Mouse (Mus musculus): ENCODE results near the gene Dlgap4. TPM values are rescaled to one million over a fixed set of nuclear protein-coding genes. Genes with fewer than 3 reads are reported as not detected.

Gene Dlgap4
- total RNA-seq, 2 experiments from 2014 or later: 33.5 to 42.8 TPM

DNA sequence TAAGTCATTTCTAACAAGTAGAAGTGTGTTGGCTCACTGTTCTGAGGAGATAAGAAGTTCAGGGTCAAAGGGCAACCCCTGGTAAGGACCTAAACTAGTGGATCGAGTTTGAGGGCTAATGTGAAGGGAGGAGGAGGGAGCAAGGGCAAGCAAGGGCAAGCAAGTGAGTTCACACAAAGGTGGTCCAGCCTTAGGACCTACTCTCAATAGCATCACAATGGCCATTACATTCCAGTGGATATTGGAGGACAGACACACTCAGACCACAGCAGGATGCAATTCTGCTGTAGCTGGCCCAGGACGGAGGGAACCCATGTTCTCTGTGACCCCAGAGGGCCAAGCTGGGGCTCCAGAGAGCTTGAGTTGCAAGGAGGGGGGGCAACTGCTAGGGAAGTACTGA lies 77.3 kb downstream of the Dlgap4 start:
- intact Hi-C loops (cut with DNase I): no loop called here
- DNase-seq: no peak

DNA sequence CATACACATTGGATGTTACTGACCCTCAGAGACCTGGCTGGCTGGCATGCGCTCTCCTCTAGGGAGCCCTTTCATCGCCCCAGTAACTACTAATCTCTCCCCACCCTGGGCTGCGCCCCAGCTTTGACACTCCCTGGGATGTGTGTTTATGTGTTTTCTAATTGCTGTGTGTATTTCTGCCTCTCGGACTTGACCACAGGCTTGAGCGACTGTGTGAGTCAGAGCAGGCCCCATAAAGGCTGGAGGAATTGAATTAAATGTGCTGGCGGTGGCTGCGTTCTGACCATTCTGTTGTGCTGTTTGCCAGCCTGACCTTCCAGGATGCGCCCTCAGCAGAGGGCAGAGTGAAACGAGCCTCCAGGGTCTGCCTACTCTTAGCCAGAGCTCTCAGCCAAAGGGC lies 78.2 kb downstream of the Dlgap4 start:
- intact Hi-C loops (cut with DNase I): no loop called here
- DNase-seq: no peak

DNA sequence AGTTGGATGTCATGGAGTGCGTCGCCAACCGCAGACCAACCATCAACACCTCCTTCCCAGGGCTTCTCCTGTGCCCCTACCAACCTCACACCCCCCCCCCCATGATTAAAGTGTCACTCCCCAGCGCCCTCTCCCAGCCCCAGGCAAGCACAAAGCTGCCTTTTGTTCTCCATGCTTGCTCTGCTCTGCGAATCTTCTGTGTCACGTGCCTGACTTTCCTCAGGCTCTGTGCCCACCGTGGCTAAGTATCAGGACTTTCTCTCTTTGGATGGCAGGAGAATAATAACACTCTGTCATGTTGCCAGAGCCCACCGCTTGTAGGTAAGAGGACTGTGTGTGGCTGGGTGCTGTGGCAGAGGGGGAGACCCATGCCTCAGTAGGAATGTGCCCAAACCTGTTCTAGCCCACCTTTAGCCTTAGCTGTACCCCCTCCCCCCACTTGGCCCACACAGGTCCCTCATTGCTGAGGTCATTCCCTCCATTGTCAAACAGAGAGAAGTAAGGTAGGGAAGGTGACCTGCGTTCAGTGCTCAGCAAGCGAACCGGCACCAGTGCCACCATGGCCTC lies 79.8 kb downstream of the Dlgap4 start:
- intact Hi-C loops (cut with DNase I): no loop called here
- DNase-seq: no peak

- intact Hi-C loops (cut with DNase I): no loop called here
- DNase-seq: no peak
These were observed 83.8 kb downstream of the Dlgap4 start for GRCm38 (mm10) chr2:156697261-156697660.

- intact Hi-C loops (cut with DNase I): no loop called here
- peak; percentile 27 to 44 for DNase-seq
These were observed 84.7 kb downstream of the Dlgap4 start for GRCm38 (mm10) chr2:156698168-156698567.

GRCm38 (mm10) chr2:156705473-156705872 lies 92.0 kb downstream of the Dlgap4 start:
- peak; percentile 80 to 90 for DNase-seq
- intact Hi-C loops (cut with DNase I): loop anchor here (1.0 to 10.0 kb wide), 5 partner anchors 93 to 401 kb away; partner anchors contain the start of gene Dlgap4

GRCm38 (mm10) chr2:156716683-156717082 lies 103.2 kb downstream of the Dlgap4 start:
- intact Hi-C loops (cut with DNase I): no loop called here

GRCm38 (mm10) chr2:156717320-156718281 lies 104.1 kb downstream of the Dlgap4 start:
- intact Hi-C loops (cut with DNase I): no loop called here
- DNase-seq: peak; percentile 34 to 66

More at GRCm38 (mm10) chr2:156716683-156717082, 103.2 kb downstream of the Dlgap4 start:
- no peak for DNase-seq

GRCm38 (mm10) chr2:156718793-156719192 lies 105.3 kb downstream of the Dlgap4 start:
- intact Hi-C loops (cut with DNase I): no loop called here
- DNase-seq: peak in 1 of 2 experiments; percentile 41

DNA sequence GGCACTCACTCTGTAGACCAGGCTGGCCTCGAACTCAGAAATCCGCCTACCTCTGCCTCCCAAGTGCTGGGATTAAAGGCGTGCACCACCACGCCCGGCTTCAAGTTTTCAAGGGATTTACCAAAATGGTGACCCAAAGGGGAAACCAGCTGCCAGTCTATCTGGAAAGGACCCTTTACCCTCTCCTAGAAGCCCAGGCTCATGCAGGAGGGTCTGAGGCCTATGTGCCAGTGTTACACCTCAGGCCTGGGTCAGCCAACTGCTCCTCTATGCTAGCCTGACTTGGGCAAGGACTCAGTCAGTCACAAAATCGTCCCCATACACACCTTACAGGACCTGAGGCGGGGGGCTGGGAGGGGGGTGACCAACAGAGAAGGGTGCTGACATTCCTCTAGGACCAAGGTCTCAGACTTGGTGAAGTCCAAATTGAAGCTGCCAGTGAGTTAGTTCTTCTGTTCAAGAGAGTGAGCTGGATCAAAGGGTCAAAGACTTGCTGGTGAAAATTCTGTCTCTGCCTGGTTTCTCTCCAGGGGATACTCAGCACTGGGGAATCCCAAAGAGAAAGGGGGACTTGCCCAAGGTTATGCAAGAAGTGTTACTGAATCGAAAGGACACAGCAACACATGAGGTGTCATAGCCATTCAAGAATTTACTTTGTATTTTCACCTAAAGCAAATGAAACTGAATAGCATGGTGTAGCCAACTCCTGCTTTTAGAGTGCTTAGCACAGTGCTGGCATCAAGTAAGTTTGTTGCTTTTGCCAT lies 106.2 kb downstream of the Dlgap4 start:
- DNase-seq: no peak
- intact Hi-C loops (cut with DNase I): loop anchor here (10.0 kb wide), 1 partner anchor 55 kb away; the partner anchor contains the start of gene Myl9

DNA sequence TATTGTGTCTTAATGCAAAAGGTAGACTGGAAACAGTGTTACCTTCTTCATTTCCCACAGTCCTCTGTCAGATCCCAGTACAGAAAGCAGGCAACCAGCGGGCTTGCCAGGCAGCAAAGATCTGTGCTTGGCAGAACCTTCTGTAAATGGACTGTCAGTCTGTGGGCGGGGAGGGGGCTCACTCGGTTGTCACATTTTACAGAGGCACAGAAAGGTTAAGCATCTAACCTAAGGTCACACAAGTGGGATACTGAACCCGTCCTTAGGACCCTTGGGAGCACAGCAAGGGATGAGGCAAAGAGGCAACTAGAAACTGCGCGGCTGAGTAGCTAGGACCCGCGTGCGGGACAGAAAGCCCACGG lies 106.8 kb downstream of the Dlgap4 start:
- intact Hi-C loops (cut with DNase I): loop anchor here (10.0 kb wide), 1 partner anchor 55 kb away; the partner anchor contains the start of gene Myl9
- DNase-seq: peak in 1 of 2 experiments; percentile 33

- DNase-seq: peak; percentile 98 to 99
- intact Hi-C loops (cut with DNase I): loop anchor here (10.0 kb wide), 1 partner anchor 54 kb away; the partner anchor contains the start of gene Myl9
These were observed 107.4 kb downstream of the Dlgap4 start for GRCm38 (mm10) chr2:156720675-156721553.

DNA sequence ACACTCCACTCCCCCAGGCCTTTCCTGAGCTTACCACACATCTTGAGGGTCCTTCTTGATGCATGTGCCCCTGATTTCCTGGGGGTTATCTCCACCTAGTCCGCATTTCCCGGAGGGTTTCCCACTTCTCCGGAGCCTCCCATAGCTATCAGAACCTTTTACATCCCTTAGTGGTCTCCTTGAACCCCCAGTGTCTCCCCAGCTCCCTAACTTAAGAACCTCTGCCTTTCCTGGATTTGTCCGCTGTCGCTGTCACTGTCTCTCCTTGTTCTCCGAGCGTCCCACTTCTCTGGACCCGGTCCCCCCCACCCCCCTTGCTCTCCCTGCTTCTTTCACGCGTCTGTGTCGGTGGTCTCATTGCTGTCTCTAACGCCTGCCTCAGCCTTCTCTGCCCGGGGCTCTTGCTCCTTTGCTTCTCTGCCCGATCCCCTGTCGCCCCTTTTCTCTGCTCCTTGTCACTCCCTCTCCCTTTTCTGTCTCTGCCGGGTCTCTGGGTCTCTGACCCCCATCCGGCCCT lies 108.1 kb downstream of the Dlgap4 start:
- intact Hi-C loops (cut with DNase I): loop anchor here (10.0 kb wide), 1 partner anchor 53 kb away; the partner anchor contains the start of gene Myl9
- no peak for DNase-seq

GRCm38 (mm10) chr2:156722071-156722575 lies 108.6 kb downstream of the Dlgap4 start:
- intact Hi-C loops (cut with DNase I): loop anchor here (10.0 kb wide), 1 partner anchor 53 kb away; the partner anchor contains the start of gene Myl9
- peak; percentile 68 to 76 for DNase-seq

- intact Hi-C loops (cut with DNase I): loop anchor here (10.0 kb wide), 1 partner anchor 52 kb away; the partner anchor contains the start of gene Myl9
- no peak for DNase-seq
These were observed 109.2 kb downstream of the Dlgap4 start for GRCm38 (mm10) chr2:156722752-156723151.

GRCm38 (mm10) chr2:156723899-156724523 lies 110.5 kb downstream of the Dlgap4 start:
- intact Hi-C loops (cut with DNase I): loop anchor here (10.0 kb wide), 1 partner anchor 51 kb away; the partner anchor contains the start of gene Myl9

DNA sequence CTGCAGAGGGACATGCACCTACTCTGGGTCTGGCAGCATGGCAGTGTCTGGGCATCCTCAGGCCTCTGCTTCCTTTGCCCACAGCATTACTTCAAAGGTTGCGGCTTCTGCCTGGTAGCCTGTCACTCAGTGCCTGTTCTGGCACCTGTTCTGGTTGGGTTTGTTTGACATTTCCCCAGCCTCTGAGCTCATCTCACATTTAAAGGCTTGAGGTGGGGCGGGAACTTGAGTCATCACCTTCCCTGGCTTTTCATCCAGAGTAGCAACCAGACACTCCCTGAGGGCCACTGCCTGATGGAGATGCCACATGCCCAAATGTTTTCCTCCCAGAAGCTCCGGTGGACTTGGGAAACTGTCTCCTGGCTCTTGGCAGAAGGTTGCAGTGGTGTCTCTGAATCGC lies 111.4 kb downstream of the Dlgap4 start:
- intact Hi-C loops (cut with DNase I): loop anchor here (10.0 kb wide), 1 partner anchor 50 kb away; the partner anchor contains the start of gene Myl9
- DNase-seq: no peak

More at GRCm38 (mm10) chr2:156723899-156724523, 110.5 kb downstream of the Dlgap4 start:
- no peak for DNase-seq

DNA sequence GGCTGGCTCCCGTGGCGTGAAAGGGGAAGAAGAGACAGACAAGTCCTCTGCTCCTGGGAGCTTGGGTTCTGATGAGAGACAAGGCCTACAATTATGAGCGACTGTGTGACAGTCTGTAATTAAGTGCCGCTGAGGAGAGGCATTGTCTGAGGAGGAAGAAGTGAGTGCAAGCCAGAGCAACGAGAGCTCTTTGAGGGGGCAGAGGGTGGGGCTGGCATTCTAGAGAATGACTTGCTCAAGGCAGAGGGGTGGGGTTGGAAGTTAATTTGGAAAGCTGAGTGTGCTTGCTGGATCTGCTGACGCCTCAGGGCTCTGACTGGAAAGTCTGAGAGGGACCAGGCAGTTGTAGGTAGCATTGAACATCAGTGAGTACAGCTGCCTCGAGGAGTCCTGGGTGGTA lies 112.8 kb downstream of the Dlgap4 start:
- DNase-seq: no peak
- intact Hi-C loops (cut with DNase I): loop anchor here (10.0 kb wide), 1 partner anchor 48 kb away; the partner anchor contains the start of gene Myl9
